Mouse (Mus musculus) embryonic facial prominence, embryonic 11.5 days (tissue): ENCODE measurements around the gene Pgm5. TPM values are rescaled to one million over a fixed set of nuclear protein-coding genes. Genes with fewer than 3 reads are reported as not detected.
"Not testable (repeated sequence)": the region's sequence is repeated elsewhere in the genome, so short reads cannot be mapped to it uniquely, and the experiment has no call there.

ENCODE experiments used
- ATAC-seq: fragments of 200-750 bp; cut with Nextera tagmentation; replicated peaks from 2 replicates; pipeline ENCODE4 v1.8.0; 2017; ENCODE audit warnings: low read depth; ENCODE audit not compliant: insufficient number of reproducible peaks, low FRiP score, low TSS enrichment
- DNase-seq: peaks from one replicate; pipeline ENCODE4 v3.0.0-alpha.2; 2015; ENCODE audit warnings: low spot score
- H3K27ac ChIP-seq: fragments of 300-500 bp; sonication (generic); replicated peaks from 2 replicates; pipeline ENCODE4 v1.5.1; 2014; ENCODE audit warnings: mild to moderate bottlenecking, low read depth, low read length, control low read depth
- H3K27me3 ChIP-seq: fragments of 300-500 bp; sonication (generic); 2 replicates; pipeline ENCODE4 v1.6.1; 2014; ENCODE audit warnings: mild to moderate bottlenecking, low read length, moderate library complexity, mixed read lengths; ENCODE audit not compliant: control insufficient read depth, insufficient read depth
- H3K36me3 ChIP-seq: fragments of 300-500 bp; sonication (generic); replicated peaks from 2 replicates; pipeline ENCODE4 v1.6.1; 2014; ENCODE audit warnings: low read depth, mild to moderate bottlenecking, low read length, moderate library complexity, mixed read lengths; ENCODE audit not compliant: control insufficient read depth, insufficient read depth
- H3K4me1 ChIP-seq: fragments of 300-500 bp; sonication (generic); 2 replicates; pipeline ENCODE4 v1.6.1; 2014; ENCODE audit warnings: low read length, mixed read lengths; ENCODE audit not compliant: control insufficient read depth, insufficient read depth
- H3K4me2 ChIP-seq: fragments of 300-500 bp; sonication (generic); 2 replicates; pipeline ENCODE4 v1.6.1; 2014; ENCODE audit warnings: low read depth, mild to moderate bottlenecking, control low read depth, low read length, moderate library complexity
- H3K4me3 ChIP-seq: fragments of 300-500 bp; sonication (generic); 2 replicates; pipeline ENCODE4 v1.5.1; 2014; ENCODE audit warnings: low read depth, low read length, control low read depth
- H3K9ac ChIP-seq: fragments of 300-500 bp; sonication (generic); replicated peaks from 2 replicates; pipeline ENCODE4 v1.6.1; 2014; ENCODE audit warnings: mild to moderate bottlenecking, control low read depth, low read length
- H3K9me3 ChIP-seq: fragments of 300-500 bp; sonication (generic); replicated peaks from 2 replicates; pipeline ENCODE4 v1.6.1; 2016; ENCODE audit warnings: mild to moderate bottlenecking, low read length, inconsistent platforms, mixed read lengths; ENCODE audit not compliant: control insufficient read depth
- WGBS: fragments of 180-500 bp; shearing (Covaris S2); extraction: QIAGEN DNeasy Blood & Tissue Kit; methylation state at CpG from one replicate; pipeline ENCODE4 v1.1.7; 2014; 5-methylcytosine and 5-hydroxymethylcytosine counted together
- polyA plus RNA-seq: library from polyadenylated mRNA; unstranded; fragments of >200 nt; fragmentation: Nextera tagmentation; extraction: Ambion mirVana; gene quantifications from 2 replicates; pipeline ENCODE4 v1.2.1, GENCODE M21; 2014

Pgm5 gene
- polyA plus RNA-seq, 1 experiment from 2014 or later, result 1.3 TPM

- Histone ChIP-seq H3K27ac (no peak overlapping the region), H3K9ac (no peak overlapping the region), H3K36me3 (no peaks in the 10 kb centered on the region), H3K9me3 (no peaks in the 10 kb centered on the region), H3K4me3 (no peak overlapping the region), H3K4me1 (no peaks in the 10 kb centered on the region), H3K27me3 (no peaks in the 10 kb centered on the region), H3K4me2 (no peak overlapping the region)
- DNase-seq, result no peak
- ATAC-seq, result no peak
- WGBS, result 66% methylated on average over 4 of the region's 4 CpGs
Observed at GRCm38 (mm10) chr19:24881237-24881636, 19.6 kb upstream of the Pgm5 start.

DNA sequence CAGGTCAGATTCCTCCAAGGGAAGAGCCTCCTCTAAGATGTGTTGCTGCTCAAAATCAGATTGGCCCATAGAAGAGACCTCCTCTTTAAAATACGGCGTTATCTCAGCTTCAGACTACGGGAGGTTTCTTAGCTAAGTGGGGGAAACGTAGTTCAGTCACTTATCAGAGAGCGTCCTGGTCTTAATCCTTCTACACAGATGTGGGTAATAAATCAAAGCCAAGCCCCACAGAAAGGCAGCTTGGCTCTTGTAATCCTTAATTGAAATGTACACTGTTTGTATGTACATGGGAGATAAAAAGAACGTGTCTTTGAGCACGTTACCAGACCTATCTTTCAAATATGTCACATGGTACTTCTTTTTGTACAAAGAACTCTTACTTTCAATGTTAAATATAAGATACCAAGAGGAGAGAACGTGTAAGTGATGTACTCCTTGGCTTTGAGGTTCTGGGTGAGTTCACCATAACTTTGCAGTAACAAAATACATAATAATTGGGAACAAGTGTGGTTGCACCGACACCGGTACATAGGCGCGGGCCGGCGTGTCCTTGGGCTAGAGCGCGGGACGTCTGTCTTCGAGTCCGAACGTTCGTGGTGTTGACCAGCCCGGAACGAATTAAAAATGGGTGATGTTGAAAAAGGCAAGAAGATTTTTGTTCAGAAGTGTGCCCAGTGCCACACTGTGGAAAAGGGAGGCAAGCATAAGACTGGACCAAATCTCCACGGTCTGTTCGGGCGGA is 13.6 kb upstream of the Pgm5 start, which contains the start of gene Gm10053:
TSS of gene Gm10053 (plus strand) at position 558 of the 742 bp plus-strand sequence.
- H3K4me2 ChIP-seq, H3K9ac ChIP-seq, DNase-seq, H3K4me1 ChIP-seq, H3K4me3 ChIP-seq, H3K27me3 ChIP-seq, H3K9me3 ChIP-seq, H3K36me3 ChIP-seq, ATAC-seq, H3K27ac ChIP-seq: not testable (repeated sequence)
- WGBS, result 88% methylated on average over 23 of the region's 26 CpGs

DNA sequence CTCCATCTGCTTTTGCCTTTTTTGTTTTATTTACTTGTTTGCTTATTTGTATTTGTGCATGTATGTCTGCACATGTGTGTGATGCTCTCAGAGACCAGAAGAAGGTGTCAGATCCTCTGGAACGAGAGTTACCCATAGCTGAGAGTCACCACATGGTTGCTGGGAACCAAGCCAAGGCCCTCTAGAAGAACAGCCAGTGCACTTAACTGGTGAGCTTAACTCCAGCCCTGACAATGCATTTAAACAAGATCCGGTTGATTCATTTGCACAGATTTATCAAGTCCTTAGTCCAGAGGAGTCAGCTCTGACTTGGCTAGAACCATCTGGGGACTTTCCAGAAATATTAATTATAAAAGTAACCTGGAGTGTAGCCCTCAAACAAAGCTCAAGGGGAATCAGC is 12.2 kb upstream of the Pgm5 start:
- no peaks in the 10 kb centered on the region for H3K27me3 ChIP-seq
- ATAC-seq, result no peak

DNA sequence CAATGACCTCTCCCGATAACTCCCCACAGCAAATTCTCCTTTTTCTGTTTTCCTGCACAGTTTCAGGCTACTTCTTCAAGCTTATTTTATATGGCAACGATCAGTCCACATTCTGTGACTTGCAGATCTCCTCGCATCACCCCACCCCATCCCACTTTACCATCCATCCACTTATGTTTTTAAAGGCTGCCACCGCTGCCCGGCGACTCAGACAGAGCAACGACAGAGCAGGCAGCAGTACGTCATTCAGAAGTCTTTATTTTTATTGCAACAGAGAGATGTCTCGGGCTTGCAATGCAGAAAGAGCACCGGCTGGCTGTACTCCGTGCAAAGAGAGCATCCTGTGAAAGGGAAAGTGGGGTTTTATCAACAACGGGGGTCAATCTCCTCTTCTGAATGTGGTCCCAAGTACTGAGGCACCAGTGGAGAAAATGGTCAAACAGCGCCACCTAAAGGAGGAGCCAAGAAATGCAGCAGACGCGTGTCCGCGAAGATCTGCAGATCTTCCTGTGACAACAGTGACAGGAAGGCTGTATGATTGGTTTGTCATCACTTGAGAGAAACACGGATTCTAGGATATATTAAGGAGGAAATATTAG is 9.5 kb upstream of the Pgm5 start:
- no peak overlapping the region for H3K27ac ChIP-seq
- DNase-seq, result peak; percentile 92

More for the DNA sequence above, 12.2 kb upstream of the Pgm5 start:
- H3K9ac ChIP-seq, result no peak overlapping the region
- no peak overlapping the region for H3K4me2 ChIP-seq
- 75% methylated on average over 2 of the region's 2 CpGs for WGBS
- no peaks in the 10 kb centered on the region for H3K36me3 ChIP-seq
- H3K4me1 ChIP-seq, result no peaks in the 10 kb centered on the region
- no peaks in the 10 kb centered on the region for H3K9me3 ChIP-seq
- H3K27ac ChIP-seq, result no peak overlapping the region
- H3K4me3 ChIP-seq, result no peak overlapping the region
- no peak for DNase-seq

DNA sequence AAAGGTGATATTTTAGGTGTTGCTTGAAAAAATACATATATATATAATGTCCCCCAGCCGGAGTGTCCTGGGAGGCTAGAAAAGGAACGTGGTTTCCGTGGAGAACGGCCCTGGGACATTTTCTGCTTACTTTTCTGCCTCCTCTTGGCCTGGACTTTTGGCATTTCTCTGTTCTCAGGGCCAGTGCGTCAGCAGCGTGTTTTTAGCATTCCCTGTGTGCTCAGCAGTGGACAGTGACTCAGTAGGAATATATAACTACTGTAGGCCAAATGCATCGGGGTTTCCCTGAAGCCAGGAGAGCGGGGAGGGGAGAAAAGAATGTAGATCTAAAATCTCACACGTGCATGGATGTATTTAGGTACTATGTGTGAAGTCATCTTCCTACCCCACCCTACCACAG is 3.8 kb upstream of the Pgm5 start:
- Histone ChIP-seq H3K27ac (no peak overlapping the region), H3K36me3 (no peaks in the 10 kb centered on the region), H3K9me3 (no peaks in the 10 kb centered on the region), H3K4me2 (no peak overlapping the region), H3K4me3 (no peak overlapping the region), H3K27me3 (peaks cover 4% of the 10 kb centered on the region; the same call in 1 of the 2 replicates), H3K4me1 (no peaks in the 10 kb centered on the region), H3K9ac (no peak overlapping the region)
- ATAC-seq, result no peak
- no peak for DNase-seq
- WGBS, result 78% methylated on average over 9 of the region's 9 CpGs

More for the DNA sequence above, 9.5 kb upstream of the Pgm5 start:
- Histone ChIP-seq H3K36me3 (no peaks in the 10 kb centered on the region), H3K27me3 (no peaks in the 10 kb centered on the region), H3K9ac (no peak overlapping the region), H3K4me1 (no peaks in the 10 kb centered on the region), H3K4me3 (0 out of 2 replicates have a peak overlapping the region, but pooled peaks have one; percentile 9), H3K9me3 (no peaks in the 10 kb centered on the region), H3K4me2 (peak overlapping the region; percentile 46; the same call in 1 of the 2 replicates)
- WGBS, result 21% methylated on average over 18 of the region's 18 CpGs
- peak; percentile 70; the same call in 1 of the 2 replicates for ATAC-seq

GRCm38 (mm10) chr19:24861276-24861611 is 411 bp downstream of the Pgm5 start:
- H3K4me3 ChIP-seq, result peak overlapping the region; percentile 44
- 21% methylated on average over 13 of the region's 13 CpGs for WGBS
- no peak overlapping the region for H3K27ac ChIP-seq
- H3K36me3 ChIP-seq, result no peaks in the 10 kb centered on the region
- no peaks in the 10 kb centered on the region for H3K9me3 ChIP-seq
- no peak for DNase-seq
- peaks cover 4% of the 10 kb centered on the region; the same call in 1 of the 2 replicates for H3K27me3 ChIP-seq
- peak overlapping the region; percentile 87 for H3K4me2 ChIP-seq
- no peak for ATAC-seq
- no peaks in the 10 kb centered on the region for H3K4me1 ChIP-seq
- H3K9ac ChIP-seq, result peak overlapping the region; percentile 64

DNA sequence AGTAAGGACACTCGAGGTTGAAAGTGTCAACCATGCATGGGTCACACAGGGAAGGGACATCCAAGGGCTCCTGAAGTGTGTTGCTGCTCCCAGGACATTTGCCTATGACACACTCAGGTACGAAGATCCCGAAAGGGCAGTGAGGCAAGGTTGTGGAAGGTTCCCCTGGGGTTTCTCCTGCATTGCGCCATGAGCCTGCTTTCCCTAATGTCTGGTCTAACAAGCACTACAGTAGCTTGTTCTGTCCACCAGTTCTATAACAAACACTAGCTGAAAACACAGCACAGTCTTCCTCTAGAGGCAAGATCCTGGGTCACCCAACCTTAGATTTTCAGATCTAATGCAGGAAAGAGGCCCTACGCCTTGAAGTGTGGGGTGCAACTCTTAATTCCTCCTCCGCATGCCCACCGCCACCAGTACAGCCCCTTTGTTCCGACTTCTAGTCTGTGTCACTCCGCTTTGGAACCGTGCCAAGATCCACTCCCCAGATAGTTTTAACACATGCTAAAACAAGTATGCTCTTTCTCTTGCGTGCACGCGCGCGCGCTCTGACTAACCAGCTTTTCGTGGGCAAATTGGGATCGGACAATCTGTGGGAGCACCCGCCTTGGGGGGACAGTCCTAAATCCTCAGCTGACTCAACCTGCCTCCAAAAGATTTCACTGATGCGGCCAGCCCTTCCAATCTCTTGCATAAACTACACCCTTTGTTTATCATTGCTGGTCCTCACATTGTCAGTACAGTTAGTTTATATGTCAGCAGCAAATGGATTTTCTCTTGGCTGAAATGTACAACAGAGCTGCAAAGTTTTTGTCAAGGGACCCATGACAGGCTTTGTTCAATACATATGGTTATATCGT is 10.0 kb downstream of the Pgm5 start:
- Histone ChIP-seq H3K4me3 (no peak overlapping the region), H3K27ac (no peak overlapping the region), H3K27me3 (no peaks in the 10 kb centered on the region), H3K4me2 (no peak overlapping the region), H3K9ac (no peak overlapping the region), H3K4me1 (peaks cover 2% of the 10 kb centered on the region; the same call in 1 of the 2 replicates), H3K9me3 (no peaks in the 10 kb centered on the region), H3K36me3 (no peaks in the 10 kb centered on the region)
- ATAC-seq, result no peak
- WGBS, result 90% methylated on average over 21 of the region's 21 CpGs
- no peak for DNase-seq
